Mouse (Mus musculus): ENCODE data around the gene Med12l. TPM values are rescaled to one million over a fixed set of nuclear protein-coding genes. Genes with fewer than 3 reads are reported as not detected.
"Not testable (repeated sequence)": the region's sequence is repeated elsewhere in the genome, so short reads cannot be mapped to it uniquely, and the experiment has no call there.

Med12l gene
- polyA plus RNA-seq, 1 experiment from 2014 or later, result 2.8 TPM

GRCm38 (mm10) chr3:59139651-59140051 is 134.0 kb downstream of the Med12l start:
- no peak overlapping the region for H3K9ac ChIP-seq
- H3K4me3 ChIP-seq (ENCODE audit: low read depth, low read length), result no peak overlapping the region
- ATAC-seq (ENCODE audit: insufficient read depth) (peak; percentile 60), DNase-seq (peak; percentile 88)
- no peaks in the 10 kb centered on the region for H3K36me3 ChIP-seq (ENCODE audit: insufficient read depth)
- TF ChIP-seq CTCF (IDR thresholded peaks at IDR 0.05; ENCODE audit: low read depth), result no peak
- no peaks in the 10 kb centered on the region for H3K9me3 ChIP-seq (ENCODE audit: low read depth, low read length)
- H3K4me2 ChIP-seq, result no peak overlapping the region
- peaks cover 13% of the 10 kb centered on the region; the same call in 1 of the 2 replicates for H3K4me1 ChIP-seq (ENCODE audit: insufficient read depth)
- no peaks in the 10 kb centered on the region for H3K27me3 ChIP-seq (ENCODE audit: insufficient read depth, low read length)
- peak overlapping the region; percentile 42; the same call in 1 of the 2 replicates for H3K27ac ChIP-seq (ENCODE audit: low read depth)

- no peaks in the 10 kb centered on the region for H3K9me3 ChIP-seq (ENCODE audit: low read depth, low read length)
- H3K27ac ChIP-seq (ENCODE audit: low read depth), result peak overlapping the region; percentile 77
- no peak overlapping the region for H3K4me2 ChIP-seq
- peaks cover 13% of the 10 kb centered on the region; the same call in 1 of the 2 replicates for H3K4me1 ChIP-seq (ENCODE audit: insufficient read depth)
- 55% methylated on average over 2 of the region's 2 CpGs for WGBS
- no peaks in the 10 kb centered on the region for H3K27me3 ChIP-seq (ENCODE audit: insufficient read depth, low read length)
- DNase-seq (no peak), ATAC-seq (ENCODE audit: insufficient read depth) (peak; percentile 64)
- H3K36me3 ChIP-seq (ENCODE audit: insufficient read depth), result no peaks in the 10 kb centered on the region
- TF ChIP-seq CTCF (IDR thresholded peaks at IDR 0.05; ENCODE audit: low read depth), result no peak
- H3K9ac ChIP-seq, result no peak overlapping the region
- no peak overlapping the region for H3K4me3 ChIP-seq (ENCODE audit: low read depth, low read length)
Measured at GRCm38 (mm10) chr3:59140115-59140514, 134.5 kb downstream of the Med12l start.

- H3K4me2 ChIP-seq; H3K36me3 ChIP-seq (ENCODE audit: insufficient read depth); H3K9me3 ChIP-seq (ENCODE audit: low read depth, low read length); H3K9ac ChIP-seq; H3K4me3 ChIP-seq (ENCODE audit: low read depth, low read length); H3K27me3 ChIP-seq (ENCODE audit: insufficient read depth, low read length); ATAC-seq (ENCODE audit: insufficient read depth): not testable (repeated sequence)
- peak overlapping the region; percentile 77; the same call in 1 of the 2 replicates for H3K27ac ChIP-seq (ENCODE audit: low read depth)
- peak; percentile 34 for DNase-seq
- H3K4me1 ChIP-seq (ENCODE audit: insufficient read depth), result peaks cover 13% of the 10 kb centered on the region; the same call in 1 of the 2 replicates
- WGBS, result 65% methylated on average over 4 of the region's 4 CpGs
Measured at GRCm38 (mm10) chr3:59140941-59141340, 135.3 kb downstream of the Med12l start.

GRCm38 (mm10) chr3:59141507-59142305 is 136.1 kb downstream of the Med12l start:
- ATAC-seq (ENCODE audit: insufficient read depth) (no peak), DNase-seq (no peak)
- H3K36me3 ChIP-seq (ENCODE audit: insufficient read depth), result no peaks in the 10 kb centered on the region
- peak overlapping the region; percentile 69; the same call in 1 of the 2 replicates for H3K27ac ChIP-seq (ENCODE audit: low read depth)
- H3K9me3 ChIP-seq (ENCODE audit: low read depth, low read length), result no peaks in the 10 kb centered on the region
- H3K4me3 ChIP-seq (ENCODE audit: low read depth, low read length), result no peak overlapping the region
- H3K27me3 ChIP-seq (ENCODE audit: insufficient read depth, low read length), result no peaks in the 10 kb centered on the region
- no peak overlapping the region for H3K9ac ChIP-seq
- 29% methylated on average over 8 of the region's 8 CpGs for WGBS
- no peak for TF ChIP-seq CTCF (IDR thresholded peaks at IDR 0.05; ENCODE audit: low read depth)
- peaks cover 13% of the 10 kb centered on the region; the same call in 1 of the 2 replicates for H3K4me1 ChIP-seq (ENCODE audit: insufficient read depth)
- H3K4me2 ChIP-seq, result no peak overlapping the region

GRCm38 (mm10) chr3:59145194-59145593 is 139.6 kb downstream of the Med12l start:
- no peak for DNase-seq
- no peak for ATAC-seq (ENCODE audit: insufficient read depth)
- 72% methylated on average over 5 of the region's 5 CpGs for WGBS

GRCm38 (mm10) chr3:59149646-59150045 is 144.0 kb downstream of the Med12l start:
- ATAC-seq (ENCODE audit: insufficient read depth) (no peak), DNase-seq (no peak)
- no peak overlapping the region for H3K27ac ChIP-seq (ENCODE audit: low read depth)
- H3K4me3 ChIP-seq (ENCODE audit: low read depth, low read length), result no peak overlapping the region
- H3K9me3 ChIP-seq (ENCODE audit: low read depth, low read length), result no peaks in the 10 kb centered on the region
- no peak overlapping the region for H3K4me2 ChIP-seq
- no peaks in the 10 kb centered on the region for H3K4me1 ChIP-seq (ENCODE audit: insufficient read depth)
- no peaks in the 10 kb centered on the region for H3K27me3 ChIP-seq (ENCODE audit: insufficient read depth, low read length)
- H3K9ac ChIP-seq, result no peak overlapping the region
- no peaks in the 10 kb centered on the region for H3K36me3 ChIP-seq (ENCODE audit: insufficient read depth)
- no peak for TF ChIP-seq CTCF (IDR thresholded peaks at IDR 0.05; ENCODE audit: low read depth)

More at GRCm38 (mm10) chr3:59145194-59145593, 139.6 kb downstream of the Med12l start:
- 0 out of 2 replicates have a peak, but pooled peaks cover 8% of the 10 kb centered on the region for H3K4me1 ChIP-seq (ENCODE audit: insufficient read depth)
- H3K4me3 ChIP-seq (ENCODE audit: low read depth, low read length), result no peak overlapping the region
- H3K27me3 ChIP-seq (ENCODE audit: insufficient read depth, low read length), result no peaks in the 10 kb centered on the region
- H3K4me2 ChIP-seq, result no peak overlapping the region
- no peaks in the 10 kb centered on the region for H3K36me3 ChIP-seq (ENCODE audit: insufficient read depth)
- no peaks in the 10 kb centered on the region for H3K9me3 ChIP-seq (ENCODE audit: low read depth, low read length)
- H3K27ac ChIP-seq (ENCODE audit: low read depth), result no peak overlapping the region
- no peak for TF ChIP-seq CTCF (IDR thresholded peaks at IDR 0.05; ENCODE audit: low read depth)
- H3K9ac ChIP-seq, result no peak overlapping the region

GRCm38 (mm10) chr3:59150624-59151023 is 145.0 kb downstream of the Med12l start:
- Histone ChIP-seq H3K9me3 (ENCODE audit: low read depth, low read length) (no peaks in the 10 kb centered on the region), H3K4me2 (no peak overlapping the region), H3K36me3 (ENCODE audit: insufficient read depth) (no peaks in the 10 kb centered on the region), H3K27me3 (ENCODE audit: insufficient read depth, low read length) (no peaks in the 10 kb centered on the region), H3K27ac (ENCODE audit: low read depth) (no peak overlapping the region), H3K9ac (no peak overlapping the region), H3K4me3 (ENCODE audit: low read depth, low read length) (no peak overlapping the region), H3K4me1 (ENCODE audit: insufficient read depth) (no peaks in the 10 kb centered on the region)
- DNase-seq (no peak), ATAC-seq (ENCODE audit: insufficient read depth) (no peak)
- TF ChIP-seq CTCF (IDR thresholded peaks at IDR 0.05; ENCODE audit: low read depth), result no peak
- 99% methylated on average over 2 of the region's 2 CpGs for WGBS
